Mouse (Mus musculus): ENCODE measurements around the gene Ugt1a7c. TPM values are rescaled to one million over a fixed set of nuclear protein-coding genes. Genes with fewer than 3 reads are reported as not detected.
A peak's percentile ranks its signal among the peaks of the same experiment; 100 is the strongest.

Ugt1a7c gene
- polyA plus RNA-seq, 1 experiment from 2014 or later = 2.7 TPM

GRCm38 (mm10) chr1:88255466-88255857, 160.6 kb downstream of the Ugt1a7c start:
- Histone ChIP-seq H3K36me3 (ENCODE audit: insufficient read depth, low read length) (peaks cover 5% of the 10 kb centered on the region; the same call in 1 of the 2 replicates), H3K9me3 (ENCODE audit: low read length) (peaks cover 24% of the 10 kb centered on the region), H3K4me3 (ENCODE audit: low read depth, low read length) (no peak overlapping the region), H3K4me2 (replicated peaks; ENCODE audit: low read depth, low read length) (no peak overlapping the region), H3K4me1 (ENCODE audit: insufficient read depth, low read depth, low read length) (0 out of 2 replicates have a peak, but pooled peaks cover 7% of the 10 kb centered on the region), H3K27me3 (replicated peaks; ENCODE audit: insufficient read depth, low read length) (no peaks in the 10 kb centered on the region), H3K27ac (ENCODE audit: low read length) (no peak overlapping the region), H3K9ac (replicated peaks; ENCODE audit: low read depth) (no peak overlapping the region)
- no peak for DNase-seq (ENCODE audit: low spot score)
- no peak for ATAC-seq
- TF ChIP-seq EP300 (IDR thresholded peaks at IDR 0.05) = no peak
- TF ChIP-seq CTCF (IDR thresholded peaks at IDR 0.05) = no peak
- 49% methylated on average over 2 of the region's 2 CpGs for WGBS

GRCm38 (mm10) chr1:88255989-88256754, 161.3 kb downstream of the Ugt1a7c start:
- 0 out of 2 replicates have a peak, but pooled peaks cover 7% of the 10 kb centered on the region for H3K4me1 ChIP-seq (ENCODE audit: insufficient read depth, low read depth, low read length)
- no peak for ATAC-seq
- no peak overlapping the region for H3K4me3 ChIP-seq (ENCODE audit: low read depth, low read length)
- H3K27me3 ChIP-seq (replicated peaks; ENCODE audit: insufficient read depth, low read length) = no peaks in the 10 kb centered on the region
- H3K36me3 ChIP-seq (ENCODE audit: insufficient read depth, low read length) = peaks cover 11% of the 10 kb centered on the region; the same call in 1 of the 2 replicates
- 80% methylated on average over 13 of the region's 13 CpGs for WGBS
- no peak overlapping the region for H3K4me2 ChIP-seq (replicated peaks; ENCODE audit: low read depth, low read length)
- H3K9ac ChIP-seq (replicated peaks; ENCODE audit: low read depth) = no peak overlapping the region
- no peak overlapping the region for H3K27ac ChIP-seq (ENCODE audit: low read length)
- no peak for DNase-seq (ENCODE audit: low spot score)
- H3K9me3 ChIP-seq (ENCODE audit: low read length) = peaks cover 18% of the 10 kb centered on the region
- TF ChIP-seq CTCF (IDR thresholded peaks at IDR 0.05) (no peak), EP300 (IDR thresholded peaks at IDR 0.05) (no peak)

GRCm38 (mm10) chr1:88256886-88257663, 162.2 kb downstream of the Ugt1a7c start:
- WGBS = 73% methylated on average over 10 of the region's 10 CpGs
- DNase-seq (ENCODE audit: low spot score) (peak; percentile 70), ATAC-seq (peak; percentile 10)
- Histone ChIP-seq H3K4me2 (replicated peaks; ENCODE audit: low read depth, low read length) (no peak overlapping the region), H3K27me3 (replicated peaks; ENCODE audit: insufficient read depth, low read length) (no peaks in the 10 kb centered on the region), H3K36me3 (ENCODE audit: insufficient read depth, low read length) (peaks cover 11% of the 10 kb centered on the region; the same call in 1 of the 2 replicates), H3K9ac (replicated peaks; ENCODE audit: low read depth) (no peak overlapping the region), H3K9me3 (ENCODE audit: low read length) (peaks cover 18% of the 10 kb centered on the region), H3K4me1 (ENCODE audit: insufficient read depth, low read depth, low read length) (0 out of 2 replicates have a peak, but pooled peaks cover 7% of the 10 kb centered on the region), H3K27ac (ENCODE audit: low read length) (no peak overlapping the region), H3K4me3 (ENCODE audit: low read depth, low read length) (no peak overlapping the region)
- TF ChIP-seq EP300 (IDR thresholded peaks at IDR 0.05) (no peak), CTCF (IDR thresholded peaks at IDR 0.05) (no peak)

- 77% methylated on average over 6 of the region's 6 CpGs for WGBS
- Histone ChIP-seq H3K27ac (ENCODE audit: low read length) (no peak overlapping the region), H3K36me3 (ENCODE audit: insufficient read depth, low read length) (peaks cover 16% of the 10 kb centered on the region; the same call in 1 of the 2 replicates), H3K4me2 (replicated peaks; ENCODE audit: low read depth, low read length) (no peak overlapping the region), H3K27me3 (replicated peaks; ENCODE audit: insufficient read depth, low read length) (no peaks in the 10 kb centered on the region), H3K4me3 (ENCODE audit: low read depth, low read length) (no peak overlapping the region), H3K9me3 (ENCODE audit: low read length) (peaks cover 18% of the 10 kb centered on the region), H3K4me1 (ENCODE audit: insufficient read depth, low read depth, low read length) (0 out of 2 replicates have a peak, but pooled peaks cover 7% of the 10 kb centered on the region), H3K9ac (replicated peaks; ENCODE audit: low read depth) (no peak overlapping the region)
- TF ChIP-seq CTCF (IDR thresholded peaks at IDR 0.05) (no peak), EP300 (IDR thresholded peaks at IDR 0.05) (no peak)
- DNase-seq (ENCODE audit: low spot score) (no peak), ATAC-seq (no peak)
These were observed 162.8 kb downstream of the Ugt1a7c start for GRCm38 (mm10) chr1:88257681-88258080.

GRCm38 (mm10) chr1:88258361-88258760, 163.5 kb downstream of the Ugt1a7c start:
- no peaks in the 10 kb centered on the region for H3K27me3 ChIP-seq (replicated peaks; ENCODE audit: insufficient read depth, low read length)
- DNase-seq (ENCODE audit: low spot score) (no peak), ATAC-seq (no peak)
- TF ChIP-seq EP300 (IDR thresholded peaks at IDR 0.05) (no peak), CTCF (IDR thresholded peaks at IDR 0.05) (no peak)
- H3K27ac ChIP-seq (ENCODE audit: low read length) = no peak overlapping the region
- H3K9me3 ChIP-seq (ENCODE audit: low read length) = peaks cover 18% of the 10 kb centered on the region
- H3K4me3 ChIP-seq (ENCODE audit: low read depth, low read length) = no peak overlapping the region
- H3K4me2 ChIP-seq (replicated peaks; ENCODE audit: low read depth, low read length) = no peak overlapping the region
- H3K36me3 ChIP-seq (ENCODE audit: insufficient read depth, low read length) = peaks cover 23% of the 10 kb centered on the region
- no peak overlapping the region for H3K9ac ChIP-seq (replicated peaks; ENCODE audit: low read depth)
- WGBS = 62% methylated on average over 6 of the region's 6 CpGs
- 0 out of 2 replicates have a peak, but pooled peaks cover 7% of the 10 kb centered on the region for H3K4me1 ChIP-seq (ENCODE audit: insufficient read depth, low read depth, low read length)

Measured in lung, postnatal 0 days (tissue).